Mouse (Mus musculus) C2C12 (cell line): ENCODE data around the gene Rab23.
A peak's percentile ranks its signal among the peaks of the same experiment; 100 is the strongest.

ENCODE experiments used
- CTCF ChIP-seq: IDR thresholded peaks from one replicate; pipeline ENCODE4 v1.5.1; 2011; ENCODE audit not compliant: control insufficient read depth, insufficient read depth, insufficient read length
- FOSL1 ChIP-seq: IDR thresholded peaks from one replicate; pipeline ENCODE4 v1.8.0; 2011; ENCODE audit warnings: mild to moderate bottlenecking, low read length; ENCODE audit not compliant: poor library complexity, insufficient read depth, severe bottlenecking
- MAX ChIP-seq: IDR thresholded peaks from one replicate; pipeline ENCODE4 v1.6.1; 2011; ENCODE audit warnings: mild to moderate bottlenecking, control low read depth
- MYOG ChIP-seq: IDR thresholded peaks from one replicate; pipeline ENCODE4 v1.6.1; 2011; ENCODE audit not compliant: control insufficient read depth, insufficient read length; ENCODE audit errors: extremely low read depth

DNA sequence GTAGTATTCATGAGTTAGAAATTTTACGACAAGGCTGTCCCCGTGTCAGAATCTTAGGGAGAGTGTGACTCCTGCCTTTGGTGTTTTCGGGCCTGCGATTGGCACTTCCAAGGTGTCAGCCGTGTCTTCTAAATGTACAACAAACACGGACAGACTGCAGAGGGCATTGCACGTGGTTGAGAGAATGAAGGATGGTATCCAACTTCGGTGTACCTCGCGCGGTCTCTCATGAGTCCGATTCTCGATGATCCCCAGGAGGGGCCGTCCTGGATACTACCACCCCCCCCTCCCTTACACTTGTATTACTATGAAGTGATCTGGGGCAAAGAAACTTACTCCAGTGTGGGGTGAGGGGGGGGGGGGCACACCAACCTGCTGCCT is 37.3 kb downstream of the Rab23 start:
- TF ChIP-seq CTCF (no peak), FOSL1 (no peak), MAX (peak; percentile 87), MYOG (no peak)
